Mouse (Mus musculus): ENCODE measurements around the gene L3mbtl3.

GRCm38 (mm10) chr10:26371416-26371815 lies 4.4 kb downstream of the L3mbtl3 start:
- TF ChIP-seq TCF3 (IDR thresholded peaks at IDR 0.05; ENCODE audit: insufficient read length, low read depth): no peak
- TF ChIP-seq POLR2A (IDR thresholded peaks at IDR 0.05; ENCODE audit: insufficient read length, low read depth): no peak

All from myocyte (in vitro differentiated cells).